Mouse (Mus musculus) common myeloid progenitor, adult 5-6 weeks (primary cell): Measurements from ENCODE around the gene Slfn8. TPM values are rescaled to one million over a fixed set of nuclear protein-coding genes. Genes with fewer than 3 reads are reported as not detected.
A peak's percentile ranks its signal among the peaks of the same experiment; 100 is the strongest.
"Not testable (repeated sequence)": the region's sequence is repeated elsewhere in the genome, so short reads cannot be mapped to it uniquely, and the experiment has no call there.

ENCODE experiments used
- ATAC-seq: replicated peaks from 2 replicates; pipeline ENCODE4 v1.8.0; 2016; ENCODE audit warnings: low read depth, mild to moderate bottlenecking, moderate TSS enrichment, inconsistent platforms; ENCODE audit not compliant: poor library complexity, severe bottlenecking
- total RNA-seq: library from RNA; stranded (forward); fragments of 200-1000, 187-1606 nt; gene quantifications from 2 replicates; pipeline ENCODE4 v1.2.3, GENCODE M21; 2017

Slfn8 gene
- total RNA-seq, 1 experiment from 2014 or later, result 24.2 TPM

- no peak for ATAC-seq
These were observed 7.3 kb downstream of the Slfn8 start for GRCm38 (mm10) chr11:83013356-83013755.

- ATAC-seq, result peak; percentile 43
These were observed 29.0 kb downstream of the Slfn8 start, which contains the start of gene Slfn9 for GRCm38 (mm10) chr11:82991469-82992166. Gene Slfn9 (minus strand): TSS chr11:82991830.

- peak; percentile 57 for ATAC-seq
These were observed 29.8 kb downstream of the Slfn8 start for GRCm38 (mm10) chr11:82990612-82991385.

- no peak for ATAC-seq
These were observed 31.3 kb downstream of the Slfn8 start for GRCm38 (mm10) chr11:82989357-82989756.

GRCm38 (mm10) chr11:82987621-82988020, 33.0 kb downstream of the Slfn8 start:
- no peak for ATAC-seq

GRCm38 (mm10) chr11:82983193-82983592, 37.4 kb downstream of the Slfn8 start:
- ATAC-seq, result no peak

GRCm38 (mm10) chr11:82982409-82982808, 38.2 kb downstream of the Slfn8 start:
- not testable (repeated sequence) for ATAC-seq

GRCm38 (mm10) chr11:82973916-82974315, 46.7 kb downstream of the Slfn8 start:
- no peak; the same call in 1 of the 2 replicates for ATAC-seq

- no peak for ATAC-seq
These were observed 49.0 kb downstream of the Slfn8 start for GRCm38 (mm10) chr11:82971590-82971974.

- ATAC-seq, result peak; percentile 71
These were observed 49.7 kb downstream of the Slfn8 start for GRCm38 (mm10) chr11:82970712-82971589.

GRCm38 (mm10) chr11:82962215-82962614, 58.4 kb downstream of the Slfn8 start:
- ATAC-seq, result no peak

GRCm38 (mm10) chr11:82961743-82962142, 58.9 kb downstream of the Slfn8 start:
- ATAC-seq, result no peak

GRCm38 (mm10) chr11:82959613-82960012, 61.0 kb downstream of the Slfn8 start:
- peak; percentile 85 for ATAC-seq

GRCm38 (mm10) chr11:82956925-82957324, 63.7 kb downstream of the Slfn8 start:
- ATAC-seq, result no peak

GRCm38 (mm10) chr11:82954631-82955030, 66.0 kb downstream of the Slfn8 start:
- no peak for ATAC-seq

GRCm38 (mm10) chr11:82952612-82953542, 67.7 kb downstream of the Slfn8 start:
- peak; percentile 95 for ATAC-seq
